Mouse (Mus musculus): ENCODE measurements at regions not wholly inside any gene's neighbourhood (a gene's known extent, or its start where the extent isn't known, plus 50 kb on each side); places are given as distances from the start of the nearest gene placed in this dataset.

- TF ChIP-seq CTCF (IDR thresholded peaks at IDR 0.05; ENCODE audit: low read depth, low read length) = no peak
- TF ChIP-seq POLR2A (IDR thresholded peaks at IDR 0.05; ENCODE audit: borderline replicate concordance, low read depth, low read length) = no peak
These were observed 346.4 kb downstream of the Rad51ap2 start for GRCm38 (mm10) chr12:11802326-11802725.

Data from bone marrow macrophage, adult 2 months (primary cell).